Mouse (Mus musculus) stomach, embryonic 14.5 days (tissue): ENCODE measurements around the gene Aknad1. TPM values are rescaled to one million over a fixed set of nuclear protein-coding genes. Genes with fewer than 3 reads are reported as not detected.

Experiments used
- ATAC-seq: fragments of 200-750 bp; cut with Nextera tagmentation; 2 replicates; pipeline ENCODE4 v1.8.0; 2017; ENCODE audit warnings: low read depth, moderate TSS enrichment; ENCODE audit not compliant: insufficient number of reproducible peaks, insufficient read depth, low FRiP score
- H3K27ac ChIP-seq: fragments of 300-500 bp; sonication (generic); 2 replicates; pipeline ENCODE4 v1.5.1; 2014; ENCODE audit warnings: mild to moderate bottlenecking, low read length, moderate library complexity, mixed read lengths
- H3K27me3 ChIP-seq: fragments of 300-500 bp; sonication (generic); 2 replicates; pipeline ENCODE4 v1.6.1; 2014; ENCODE audit warnings: low read length, control low read depth, mixed read lengths; ENCODE audit not compliant: control insufficient read depth, insufficient read depth
- H3K36me3 ChIP-seq: fragments of 300-500 bp; sonication (generic); 2 replicates; pipeline ENCODE4 v1.6.1; 2014; ENCODE audit warnings: mild to moderate bottlenecking, control low read depth, low read length, moderate library complexity, mixed read lengths; ENCODE audit not compliant: control insufficient read depth, insufficient read depth
- H3K4me1 ChIP-seq: fragments of 300-500 bp; sonication (generic); 2 replicates; pipeline ENCODE4 v1.6.1; 2014; ENCODE audit warnings: low read length, control low read depth, mixed read lengths; ENCODE audit not compliant: control insufficient read depth, insufficient read depth
- H3K4me2 ChIP-seq: fragments of 300-500 bp; sonication (generic); replicated peaks from 2 replicates; pipeline ENCODE4 v1.6.1; 2014; ENCODE audit warnings: low read depth, low read length, control low read depth
- H3K4me3 ChIP-seq: fragments of 300-500 bp; sonication (generic); 2 replicates; pipeline ENCODE4 v1.5.1; 2014; ENCODE audit warnings: low read depth, low read length, control low read depth
- H3K9ac ChIP-seq: fragments of 300-500 bp; sonication (generic); replicated peaks from 2 replicates; pipeline ENCODE4 v1.6.1; 2014; ENCODE audit warnings: low read depth, mild to moderate bottlenecking, control low read depth, low read length, moderate library complexity, mixed read lengths
- H3K9me3 ChIP-seq: fragments of 300-500 bp; sonication (generic); 2 replicates; pipeline ENCODE4 v1.6.1; 2016; ENCODE audit warnings: low read depth, low read length, control low read depth; ENCODE audit not compliant: control insufficient read depth
- WGBS: fragments of 180-500 bp; shearing (Covaris S2); extraction: QIAGEN DNeasy Blood & Tissue Kit; methylation state at CpG from one replicate; pipeline ENCODE4 v1.1.7; 2014; 5-methylcytosine and 5-hydroxymethylcytosine counted together
- polyA plus RNA-seq: library from polyadenylated mRNA; unstranded; fragments of >200 nt; fragmentation: Nextera tagmentation; extraction: Ambion mirVana; gene quantifications from 2 replicates; pipeline ENCODE4 v1.2.1, GENCODE M21; 2014

The Aknad1 gene
- polyA plus RNA-seq, 1 experiment from 2014 or later, result 0.41 TPM

- H3K4me3 ChIP-seq, result no peak overlapping the region
- ATAC-seq, result peak; percentile 28; the same call in 1 of the 2 replicates
- H3K9me3 ChIP-seq, result no peaks in the 10 kb centered on the region
- H3K27me3 ChIP-seq, result no peaks in the 10 kb centered on the region
- whole genome bisulfite sequencing, result 34% methylated on average over 6 of the region's 6 CpGs
- no peaks in the 10 kb centered on the region for H3K36me3 ChIP-seq
- H3K9ac ChIP-seq, result no peak overlapping the region
- H3K27ac ChIP-seq, result peak overlapping the region; percentile 59; the same call in 1 of the 2 replicates
- peaks cover 7% of the 10 kb centered on the region; the same call in 1 of the 2 replicates for H3K4me1 ChIP-seq
- no peak overlapping the region for H3K4me2 ChIP-seq
These were observed 43.0 kb downstream of the Aknad1 start for GRCm38 (mm10) chr3:108782364-108782895.

DNA sequence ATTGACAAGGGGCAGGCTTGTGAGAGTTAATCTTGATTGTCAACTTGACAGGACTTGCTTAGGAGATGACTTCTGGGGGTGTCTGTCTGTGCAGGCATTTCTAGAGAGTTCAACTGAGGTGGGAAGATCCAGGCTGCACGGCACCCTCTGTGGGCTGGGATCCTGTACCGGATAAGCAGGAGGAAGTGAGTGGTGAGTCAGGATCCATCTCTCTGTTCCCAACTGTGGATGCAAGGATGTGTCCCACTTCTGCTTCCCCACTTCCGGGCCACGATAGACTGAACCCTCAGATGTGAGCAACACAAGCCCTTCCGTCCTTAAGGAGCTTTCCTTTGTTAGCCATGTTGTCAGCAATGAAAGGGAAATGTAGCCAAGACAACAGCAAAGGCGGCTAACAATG is 47.1 kb downstream of the Aknad1 start:
- Histone ChIP-seq H3K36me3 (no peaks in the 10 kb centered on the region), H3K4me3 (no peak overlapping the region), H3K4me2 (no peak overlapping the region), H3K9ac (no peak overlapping the region), H3K4me1 (0 out of 2 replicates have a peak, but pooled peaks cover under 1% of the 10 kb centered on the region), H3K9me3 (no peaks in the 10 kb centered on the region), H3K27ac (no peak overlapping the region), H3K27me3 (no peaks in the 10 kb centered on the region)
- ATAC-seq, result no peak
- WGBS, result 70% methylated on average over 6 of the region's 6 CpGs

GRCm38 (mm10) chr3:108787754-108788454 is 48.4 kb downstream of the Aknad1 start:
- H3K27ac ChIP-seq, result no peak overlapping the region
- 54% methylated on average over 12 of the region's 12 CpGs for WGBS
- no peak for ATAC-seq

DNA sequence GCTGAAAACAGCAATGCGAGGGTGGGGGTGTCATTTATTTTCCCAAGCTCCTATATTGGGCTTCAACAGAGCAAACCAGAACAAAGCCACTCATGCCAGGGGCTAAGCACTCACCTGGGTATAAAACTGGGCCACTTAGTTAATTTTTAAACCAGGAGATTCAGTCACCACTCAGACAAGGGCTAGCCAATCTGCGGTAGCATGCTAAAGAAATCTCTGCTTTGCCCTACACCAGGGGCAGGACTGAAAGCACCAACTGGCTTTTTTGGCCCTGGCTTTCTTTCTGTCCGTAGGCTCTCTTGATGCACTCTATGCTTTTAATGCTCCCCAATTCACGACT is 49.0 kb downstream of the Aknad1 start:
- Histone ChIP-seq H3K4me2 (no peak overlapping the region), H3K9me3 (no peaks in the 10 kb centered on the region), H3K36me3 (peaks cover 4% of the 10 kb centered on the region; the same call in 1 of the 2 replicates), H3K27me3 (no peaks in the 10 kb centered on the region), H3K9ac (no peak overlapping the region), H3K4me1 (no peaks in the 10 kb centered on the region), H3K27ac (no peak overlapping the region), H3K4me3 (no peak overlapping the region)
- 82% methylated on average over 4 of the region's 4 CpGs for WGBS
- no peak for ATAC-seq

More at GRCm38 (mm10) chr3:108787754-108788454, 48.4 kb downstream of the Aknad1 start:
- H3K4me3 ChIP-seq, result no peak overlapping the region
- no peak overlapping the region for H3K4me2 ChIP-seq
- no peaks in the 10 kb centered on the region for H3K4me1 ChIP-seq
- peaks cover 4% of the 10 kb centered on the region; the same call in 1 of the 2 replicates for H3K36me3 ChIP-seq
- H3K9me3 ChIP-seq, result no peaks in the 10 kb centered on the region
- H3K27me3 ChIP-seq, result no peaks in the 10 kb centered on the region
- no peak overlapping the region for H3K9ac ChIP-seq

DNA sequence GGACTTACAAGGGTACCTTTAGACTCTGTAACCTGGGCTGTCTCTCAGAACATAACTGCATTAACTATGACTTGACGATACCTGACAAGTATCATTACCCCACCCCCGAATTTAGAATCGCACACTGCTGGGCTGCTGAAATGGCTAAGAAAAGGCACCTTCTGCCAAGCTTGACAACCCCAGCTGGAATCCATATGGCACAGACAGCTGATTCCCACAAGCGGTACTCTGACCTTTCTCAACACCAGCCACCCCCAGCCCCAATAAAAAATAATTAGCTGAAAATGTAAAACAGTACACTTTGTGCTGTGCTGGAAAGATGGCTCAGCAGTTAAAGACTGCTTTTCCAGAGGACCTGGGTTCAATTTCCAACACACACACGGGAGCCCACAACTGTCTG is 49.8 kb downstream of the Aknad1 start:
- Histone ChIP-seq H3K4me2 (no peak overlapping the region), H3K4me1 (no peaks in the 10 kb centered on the region), H3K9me3 (no peaks in the 10 kb centered on the region), H3K36me3 (peaks cover 8% of the 10 kb centered on the region; the same call in 1 of the 2 replicates), H3K27ac (no peak overlapping the region), H3K4me3 (no peak overlapping the region), H3K9ac (no peak overlapping the region), H3K27me3 (no peaks in the 10 kb centered on the region)
- WGBS, result 76% methylated on average over 5 of the region's 5 CpGs
- no peak for ATAC-seq

DNA sequence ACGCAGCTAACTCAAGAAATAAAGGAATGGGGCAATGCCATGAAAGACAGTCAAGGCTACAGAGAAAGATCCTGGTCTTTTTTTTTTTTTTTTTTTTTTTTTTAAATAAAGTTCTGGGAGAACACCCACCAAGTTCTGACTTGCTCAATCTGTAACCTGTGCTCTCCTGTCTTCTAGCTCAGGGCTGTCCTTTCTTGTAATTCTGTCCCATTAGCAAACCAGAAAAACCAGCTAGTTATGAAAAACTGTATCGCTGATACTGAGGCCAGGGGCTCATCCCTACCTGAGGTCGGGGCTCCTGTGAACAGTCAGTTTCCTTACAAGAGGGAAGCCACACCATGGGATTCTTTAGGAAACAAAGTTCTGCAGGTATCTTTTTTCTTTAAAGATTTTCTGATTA is 51.0 kb downstream of the Aknad1 start:
- WGBS, result 75% methylated on average over 3 of the region's 3 CpGs
- H3K4me3 ChIP-seq, result no peak overlapping the region
- H3K27ac ChIP-seq, result peak overlapping the region; percentile 58; the same call in 1 of the 2 replicates
- no peak overlapping the region for H3K4me2 ChIP-seq
- peaks cover 12% of the 10 kb centered on the region for H3K36me3 ChIP-seq
- H3K9ac ChIP-seq, result no peak overlapping the region
- no peaks in the 10 kb centered on the region for H3K27me3 ChIP-seq
- ATAC-seq, result peak; percentile 46; the same call in 1 of the 2 replicates
- no peaks in the 10 kb centered on the region for H3K9me3 ChIP-seq
- H3K4me1 ChIP-seq, result no peaks in the 10 kb centered on the region

- 52% methylated on average over 7 of the region's 7 CpGs for WGBS
These were observed 51.7 kb downstream of the Aknad1 start for GRCm38 (mm10) chr3:108791054-108791706.

GRCm38 (mm10) chr3:108792420-108792819 is 53.0 kb downstream of the Aknad1 start:
- no peak for ATAC-seq
- H3K27ac ChIP-seq, result no peak overlapping the region
- H3K4me1 ChIP-seq, result no peaks in the 10 kb centered on the region
- H3K9me3 ChIP-seq, result no peaks in the 10 kb centered on the region
- H3K4me2 ChIP-seq, result no peak overlapping the region
- H3K4me3 ChIP-seq, result no peak overlapping the region
- no peak overlapping the region for H3K9ac ChIP-seq
- no peaks in the 10 kb centered on the region for H3K27me3 ChIP-seq
- H3K36me3 ChIP-seq, result peaks cover 22% of the 10 kb centered on the region

More at GRCm38 (mm10) chr3:108791054-108791706, 51.7 kb downstream of the Aknad1 start:
- H3K27ac ChIP-seq, result peak overlapping the region; percentile 58; the same call in 1 of the 2 replicates
- H3K9me3 ChIP-seq, result no peaks in the 10 kb centered on the region
- peaks cover 12% of the 10 kb centered on the region for H3K36me3 ChIP-seq
- H3K9ac ChIP-seq, result no peak overlapping the region
- no peaks in the 10 kb centered on the region for H3K4me1 ChIP-seq
- no peak overlapping the region for H3K4me2 ChIP-seq
- H3K4me3 ChIP-seq, result no peak overlapping the region
- no peaks in the 10 kb centered on the region for H3K27me3 ChIP-seq
- peak; percentile 28; the same call in 1 of the 2 replicates for ATAC-seq
